Mouse (Mus musculus): ENCODE measurements around the gene Wdr31. TPM values are rescaled to one million over a fixed set of nuclear protein-coding genes. Genes with fewer than 3 reads are reported as not detected.
A peak's percentile ranks its signal among the peaks of the same experiment; 100 is the strongest.

Wdr31 gene
- total RNA-seq (2014; rRNA removed) (6.8 and 9.5 TPM in 2 replicates), polyA plus RNA-seq (2015; fragmentation: Nextera tagmentation; extraction: Ambion mirVana) (12.6 and 20.0 TPM in 2 replicates)

DNA sequence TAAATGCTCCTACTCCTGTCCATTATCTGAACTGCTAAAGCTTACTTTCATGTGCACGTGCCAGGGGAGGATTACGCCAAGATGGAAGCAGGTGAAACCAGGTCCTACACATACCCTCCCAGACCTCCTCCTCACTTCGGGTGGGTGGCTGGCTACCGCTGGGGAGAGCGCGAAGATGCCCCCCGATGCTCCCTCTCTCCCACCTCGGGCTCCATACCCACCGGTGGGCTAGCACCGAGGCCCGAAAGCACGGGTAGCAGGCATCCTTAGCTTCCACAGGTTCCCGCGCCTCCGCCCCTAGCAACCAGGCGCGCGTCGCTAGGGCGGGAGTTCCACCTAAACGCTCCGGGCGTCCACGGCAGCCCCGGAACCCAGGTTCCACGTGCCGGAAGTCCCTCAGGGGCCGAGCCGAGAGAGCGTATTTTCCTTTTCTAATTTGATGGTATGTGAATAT, at the start of gene Wdr31:
Wdr31 (minus strand) TSS at position 299 of the 454 bp plus-strand sequence.
- H3K27ac ChIP-seq (ENCODE audit: low read depth, low read length), result 0 out of 2 replicates have a peak within 1 kb of the TSS, but pooled peaks have one; percentile 57
- no peak for TF ChIP-seq CTCF (IDR thresholded peaks at IDR 0.05; ENCODE audit: low read depth)

DNA sequence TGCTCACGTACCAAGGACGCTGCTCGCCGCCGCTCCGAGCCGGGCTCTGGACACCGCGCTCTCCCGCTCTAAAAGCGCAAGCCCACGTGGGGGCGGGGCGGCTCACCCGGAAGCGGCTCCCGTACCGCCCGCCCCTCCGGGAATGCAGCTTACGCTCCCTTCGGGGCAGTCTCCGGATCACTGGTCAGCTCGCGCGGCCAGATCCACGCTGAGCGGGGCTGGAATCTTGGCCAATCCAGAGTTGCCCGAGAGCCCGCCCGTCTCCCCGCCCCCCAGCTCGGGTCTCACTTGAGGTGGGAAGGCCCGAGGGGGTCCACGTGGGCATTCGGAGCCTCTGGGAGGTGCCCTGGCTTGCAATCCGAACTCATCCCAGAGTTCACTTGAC, 49.1 kb upstream of the Wdr31 start, which contains the start of gene Alad:
Alad (minus strand) TSS at position 70 of the 385 bp plus-strand sequence.
- peak within 1 kb of the TSS; percentile 59 for H3K4me3 ChIP-seq (ENCODE audit: low read depth, low read length)
- H3K27ac ChIP-seq (ENCODE audit: low read depth, low read length), result peak within 1 kb of the TSS; percentile 66
- no peaks in the 10 kb centered on the region for H3K36me3 ChIP-seq (ENCODE audit: insufficient read depth)
- no peak for TF ChIP-seq CTCF (IDR thresholded peaks at IDR 0.05; ENCODE audit: low read depth)
- H3K9me3 ChIP-seq (ENCODE audit: low read length), result no peaks in the 10 kb centered on the region
- peak; percentile 89 for ATAC-seq
- WGBS, result 1% methylated on average over 37 of the region's 37 CpGs
- peak within 1 kb of the TSS; percentile 72 for H3K4me2 ChIP-seq (ENCODE audit: low read depth)
- H3K4me1 ChIP-seq (ENCODE audit: insufficient read depth), result peaks cover 12% of the 10 kb centered on the region; the same call in 1 of the 2 replicates
- H3K9ac ChIP-seq, result peak within 1 kb of the TSS; percentile 68
- H3K27me3 ChIP-seq (ENCODE audit: insufficient read depth, low read length), result no peaks in the 10 kb centered on the region
- DNase-seq, result peak; percentile 84

More for the DNA sequence above, at the start of gene Wdr31:
- peak; percentile 99 for ATAC-seq
- Histone ChIP-seq H3K4me2 (ENCODE audit: low read depth) (peak within 1 kb of the TSS; percentile 67), H3K27me3 (ENCODE audit: insufficient read depth, low read length) (no peaks in the 10 kb centered on the region), H3K4me3 (ENCODE audit: low read depth, low read length) (peak within 1 kb of the TSS; percentile 56), H3K36me3 (ENCODE audit: insufficient read depth) (no peaks in the 10 kb centered on the region), H3K4me1 (ENCODE audit: insufficient read depth) (0 out of 2 replicates have a peak, but pooled peaks cover 3% of the 10 kb centered on the region), H3K9me3 (ENCODE audit: low read length) (no peaks in the 10 kb centered on the region), H3K9ac (peak within 1 kb of the TSS; percentile 57)
- under 1% methylated on average over 30 of the region's 30 CpGs for WGBS
- DNase-seq, result peak; percentile 94

DNA sequence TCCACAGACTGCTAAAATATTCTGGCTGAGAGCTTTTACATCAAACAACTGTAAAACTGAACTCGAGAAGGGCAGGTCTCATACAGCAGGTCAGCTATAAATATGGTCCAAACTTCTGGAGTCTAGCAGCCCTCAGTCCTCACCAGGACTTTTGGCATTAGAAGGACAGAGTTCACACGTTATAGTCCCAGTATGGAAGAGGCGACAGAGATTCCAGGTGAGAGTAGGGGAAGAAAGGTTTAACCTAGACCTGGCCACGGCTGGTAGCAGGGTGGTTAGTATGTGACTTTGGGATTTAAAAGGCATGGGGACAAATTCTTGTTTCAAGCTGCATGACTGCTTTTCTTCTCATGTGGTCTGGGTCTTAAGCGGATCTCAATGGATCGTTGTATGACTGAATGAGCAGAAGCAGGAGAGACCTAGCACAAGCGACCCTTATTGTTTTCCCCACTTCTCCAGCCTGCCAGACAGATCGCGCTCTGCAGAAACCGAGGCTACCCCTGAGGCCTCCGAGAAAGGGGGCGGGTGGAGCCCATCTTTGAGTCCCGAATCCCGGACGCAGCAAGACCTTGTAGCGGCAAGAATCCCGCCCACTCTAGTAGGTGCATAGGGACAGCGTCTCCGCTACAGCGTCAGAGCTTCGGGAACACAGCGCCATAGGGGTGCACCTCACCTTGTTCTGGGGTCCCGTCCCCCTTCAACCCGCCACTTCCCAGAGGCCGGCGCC, 48.6 kb upstream of the Wdr31 start:
- Histone ChIP-seq H3K36me3 (ENCODE audit: insufficient read depth) (no peaks in the 10 kb centered on the region), H3K27ac (ENCODE audit: low read depth, low read length) (peak overlapping the region; percentile 66), H3K9me3 (ENCODE audit: low read length) (no peaks in the 10 kb centered on the region), H3K4me1 (ENCODE audit: insufficient read depth) (peaks cover 11% of the 10 kb centered on the region; the same call in 1 of the 2 replicates), H3K27me3 (ENCODE audit: insufficient read depth, low read length) (no peaks in the 10 kb centered on the region), H3K4me2 (ENCODE audit: low read depth) (peak overlapping the region; percentile 72), H3K9ac (peak overlapping the region; percentile 68), H3K4me3 (ENCODE audit: low read depth, low read length) (peak overlapping the region; percentile 59)
- TF ChIP-seq CTCF (IDR thresholded peaks at IDR 0.05; ENCODE audit: low read depth), result no peak
- no peak for DNase-seq
- ATAC-seq, result peak; percentile 79
- 1% methylated on average over 26 of the region's 26 CpGs for WGBS

DNA sequence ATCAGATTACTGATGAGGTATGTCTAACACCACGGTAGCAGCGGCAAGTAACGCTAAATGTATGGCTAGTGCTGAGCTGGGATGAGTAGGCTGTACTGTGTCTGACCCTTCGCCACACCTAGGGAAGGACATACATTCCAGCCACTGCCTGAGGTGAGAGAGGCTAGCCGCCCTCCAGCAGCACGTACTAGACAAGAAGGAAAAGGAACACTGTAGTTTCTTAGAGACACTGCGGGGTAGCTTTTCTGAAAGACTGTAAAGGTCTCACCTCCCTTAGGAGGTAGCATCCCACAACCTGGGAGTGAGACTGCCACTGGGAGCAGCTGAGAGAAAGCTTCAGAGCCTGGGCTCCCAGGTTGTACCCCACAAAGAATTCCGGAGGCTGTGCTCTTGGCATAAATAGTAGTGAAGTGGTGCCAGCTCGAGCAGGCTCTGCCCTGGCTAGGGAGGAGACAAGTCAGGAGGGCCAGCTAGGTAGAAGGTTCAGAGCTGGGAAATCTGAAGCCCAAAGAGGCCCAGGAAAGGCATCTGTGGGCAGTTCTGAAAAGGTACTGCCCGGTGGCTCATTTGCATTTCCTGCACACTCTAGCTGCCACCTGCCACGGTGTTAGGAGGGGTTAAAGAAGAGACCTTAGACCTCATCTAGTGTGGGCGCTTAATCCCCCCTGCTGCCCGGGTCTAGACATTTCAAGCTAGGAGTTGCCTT, 47.9 kb upstream of the Wdr31 start:
- Histone ChIP-seq H3K9me3 (ENCODE audit: low read length) (no peaks in the 10 kb centered on the region), H3K27ac (ENCODE audit: low read depth, low read length) (0 out of 2 replicates have a peak overlapping the region, but pooled peaks have one; percentile 9), H3K27me3 (ENCODE audit: insufficient read depth, low read length) (no peaks in the 10 kb centered on the region), H3K9ac (peak overlapping the region; percentile 68; the same call in 1 of the 2 replicates), H3K4me3 (ENCODE audit: low read depth, low read length) (peak overlapping the region; percentile 59), H3K4me1 (ENCODE audit: insufficient read depth) (peaks cover 7% of the 10 kb centered on the region; the same call in 1 of the 2 replicates), H3K36me3 (ENCODE audit: insufficient read depth) (peaks cover under 1% of the 10 kb centered on the region; the same call in 1 of the 2 replicates), H3K4me2 (ENCODE audit: low read depth) (peak overlapping the region; percentile 72)
- ATAC-seq (no peak), DNase-seq (no peak)
- WGBS, result 49% methylated on average over 13 of the region's 13 CpGs
- no peak for TF ChIP-seq CTCF (IDR thresholded peaks at IDR 0.05; ENCODE audit: low read depth)

DNA sequence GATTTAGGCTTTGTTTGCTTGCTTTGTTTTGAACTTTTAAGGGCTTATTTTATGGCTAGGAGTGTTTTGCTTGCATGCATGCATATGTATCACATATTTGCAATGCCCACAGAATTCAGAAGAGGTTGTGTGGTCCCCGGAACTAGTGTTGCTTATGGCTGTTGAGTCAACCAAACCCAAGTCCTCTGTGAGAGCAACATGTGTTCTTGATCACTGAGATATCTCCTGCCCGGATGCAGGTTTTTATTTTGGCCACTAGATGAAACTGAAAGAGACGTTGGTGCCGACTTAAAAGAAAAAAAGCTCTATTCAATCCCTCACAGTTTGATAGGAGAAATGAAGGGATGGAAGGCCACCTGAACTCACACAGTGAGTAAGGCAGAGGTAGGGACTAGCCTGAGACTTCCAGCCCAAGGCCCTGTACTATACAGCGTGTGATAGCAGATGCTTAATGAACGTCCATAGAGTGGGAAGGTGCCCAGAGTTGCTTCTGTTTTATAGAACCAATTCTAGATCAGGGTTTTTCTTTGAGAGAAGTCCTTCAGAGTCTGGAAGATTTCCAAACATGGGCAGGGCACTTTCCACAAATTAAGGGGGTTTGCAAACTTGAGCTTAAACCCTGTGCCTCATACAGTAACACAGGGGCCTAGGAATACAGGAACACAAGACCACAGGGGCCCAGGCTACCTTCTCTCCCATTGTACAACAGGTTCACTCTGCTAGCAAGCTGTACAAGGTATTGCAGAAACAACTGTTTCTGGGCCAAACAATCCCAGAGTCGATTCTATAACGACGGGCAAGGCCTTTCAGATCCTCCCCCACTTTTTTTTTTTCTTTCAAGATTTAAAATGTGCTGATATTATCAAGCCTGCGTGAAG, 47.1 kb upstream of the Wdr31 start:
- H3K4me3 ChIP-seq (ENCODE audit: low read depth, low read length), result no peak overlapping the region
- TF ChIP-seq CTCF (IDR thresholded peaks at IDR 0.05; ENCODE audit: low read depth), result no peak
- H3K9ac ChIP-seq, result no peak overlapping the region
- no peak overlapping the region for H3K4me2 ChIP-seq (ENCODE audit: low read depth)
- H3K27ac ChIP-seq (ENCODE audit: low read depth, low read length), result no peak overlapping the region
- H3K27me3 ChIP-seq (ENCODE audit: insufficient read depth, low read length), result no peaks in the 10 kb centered on the region
- no peaks in the 10 kb centered on the region for H3K9me3 ChIP-seq (ENCODE audit: low read length)
- ATAC-seq (no peak), DNase-seq (no peak)
- H3K4me1 ChIP-seq (ENCODE audit: insufficient read depth), result peaks cover 7% of the 10 kb centered on the region; the same call in 1 of the 2 replicates
- 77% methylated on average over 10 of the region's 10 CpGs for WGBS
- peaks cover 8% of the 10 kb centered on the region for H3K36me3 ChIP-seq (ENCODE audit: insufficient read depth)

DNA sequence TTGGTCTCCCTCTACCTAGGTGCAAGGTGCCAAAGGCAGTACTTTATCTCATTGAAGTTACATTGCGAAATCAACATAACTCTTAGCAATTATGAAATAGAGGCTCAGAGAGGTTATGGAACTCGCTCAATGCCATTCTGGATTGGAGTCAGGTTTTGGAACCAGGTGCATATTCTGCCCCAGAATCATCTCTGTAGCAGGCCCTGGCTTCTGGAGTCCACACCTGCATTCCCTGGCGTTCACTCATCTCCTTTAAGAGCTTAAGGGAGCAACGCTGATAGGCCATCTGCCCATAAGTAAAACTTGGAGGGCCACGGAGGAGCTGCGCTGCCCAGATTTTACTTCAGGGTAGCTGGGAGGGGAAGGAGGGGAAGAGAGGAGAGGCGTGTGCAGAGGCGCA, 46.4 kb upstream of the Wdr31 start:
- H3K4me2 ChIP-seq (ENCODE audit: low read depth), result no peak overlapping the region
- peaks cover 16% of the 10 kb centered on the region for H3K36me3 ChIP-seq (ENCODE audit: insufficient read depth)
- DNase-seq, result no peak
- TF ChIP-seq CTCF (IDR thresholded peaks at IDR 0.05; ENCODE audit: low read depth), result no peak
- no peak overlapping the region for H3K9ac ChIP-seq
- H3K9me3 ChIP-seq (ENCODE audit: low read length), result no peaks in the 10 kb centered on the region
- peaks cover 7% of the 10 kb centered on the region; the same call in 1 of the 2 replicates for H3K4me1 ChIP-seq (ENCODE audit: insufficient read depth)
- H3K27ac ChIP-seq (ENCODE audit: low read depth, low read length), result no peak overlapping the region
- 91% methylated on average over 8 of the region's 8 CpGs for WGBS
- no peak overlapping the region for H3K4me3 ChIP-seq (ENCODE audit: low read depth, low read length)
- no peaks in the 10 kb centered on the region for H3K27me3 ChIP-seq (ENCODE audit: insufficient read depth, low read length)
- no peak for ATAC-seq
